Mouse (Mus musculus) cerebellum, adult 11 months (tissue): Measurements from ENCODE around the gene Smc3.

Experiments
- DNase-seq: peaks from one replicate; pipeline ENCODE4 v3.0.0; 2022

Smc3 gene

GRCm38 (mm10) chr19:53599757-53600539 is at the start of gene Smc3:
Gene Smc3 (plus strand): TSS chr19:53600398.
- peak; percentile 99 for DNase-seq

DNA sequence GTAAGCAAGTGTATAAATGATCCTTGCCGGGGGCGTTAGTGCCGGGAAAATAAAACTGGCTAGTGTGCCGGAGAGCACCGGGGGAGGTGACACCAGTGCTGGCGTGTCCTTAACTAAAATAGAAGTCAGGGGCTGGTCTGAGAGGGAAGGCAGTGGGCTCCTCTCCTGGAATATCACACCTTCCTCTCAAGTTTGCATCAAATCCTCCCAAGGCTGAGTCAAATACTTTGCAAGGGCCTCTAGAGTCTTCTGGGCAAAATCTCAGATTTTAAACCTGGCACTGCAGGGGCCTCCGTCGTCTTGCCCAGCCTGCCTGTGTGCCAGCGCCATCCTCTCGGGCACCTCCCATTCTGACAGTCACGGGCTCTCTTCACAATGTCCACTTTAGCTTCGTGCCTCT is 49.2 kb upstream of the Smc3 start:
- no peak for DNase-seq

DNA sequence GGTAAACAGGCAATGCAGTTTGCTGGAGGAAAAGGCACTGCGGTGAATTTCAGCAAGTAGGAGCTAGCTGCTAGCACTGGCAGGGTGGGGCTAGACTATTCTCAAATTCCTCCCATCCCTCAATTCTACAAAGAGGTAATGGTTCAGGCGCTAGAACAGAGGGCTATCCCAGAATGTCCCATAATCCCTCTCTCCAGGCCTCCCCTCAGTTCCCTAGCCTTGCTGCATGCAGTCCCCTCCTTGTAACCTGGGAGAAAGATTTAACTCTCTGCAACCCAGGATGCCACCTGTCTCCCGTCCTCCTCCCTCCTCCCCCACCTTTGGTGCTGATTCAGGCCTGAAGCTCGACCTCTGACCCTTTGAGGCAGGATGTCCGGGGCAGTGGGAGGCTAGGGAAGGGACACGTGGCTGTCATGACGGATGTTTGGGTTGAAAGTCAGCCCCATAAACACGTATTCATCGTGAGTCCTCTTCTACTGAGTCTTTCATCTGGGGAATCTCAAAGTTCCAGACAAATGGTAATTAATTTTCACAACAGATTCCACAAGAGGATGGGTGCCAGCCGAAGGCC is 47.9 kb upstream of the Smc3 start:
- DNase-seq, result no peak

- no peak for DNase-seq
Measured at GRCm38 (mm10) chr19:53552795-53553194, 47.4 kb upstream of the Smc3 start.

- no peak for DNase-seq
Measured at GRCm38 (mm10) chr19:53554402-53554801, 45.8 kb upstream of the Smc3 start.

- no peak for DNase-seq
Measured at GRCm38 (mm10) chr19:53554981-53555616, 45.1 kb upstream of the Smc3 start.

DNA sequence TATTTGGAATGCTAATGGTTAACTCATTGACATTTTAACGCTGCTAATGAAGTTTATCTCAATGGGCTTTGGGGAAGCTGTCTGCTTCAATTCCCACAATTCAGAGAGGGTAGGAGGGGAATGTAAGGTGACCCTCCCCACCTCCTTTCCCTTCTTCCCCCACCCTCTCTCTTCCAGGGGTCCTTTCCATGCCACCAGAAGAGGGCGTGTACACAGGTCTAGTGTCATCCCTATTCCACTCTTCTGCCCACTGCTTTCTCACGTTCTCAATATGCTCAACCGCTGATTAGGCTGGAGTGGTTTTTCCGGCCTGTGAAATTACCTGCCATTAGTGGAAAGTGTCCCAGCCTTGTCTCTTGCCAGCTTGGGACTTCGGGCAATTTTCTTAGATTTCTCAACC is 43.4 kb upstream of the Smc3 start:
- DNase-seq, result no peak

DNA sequence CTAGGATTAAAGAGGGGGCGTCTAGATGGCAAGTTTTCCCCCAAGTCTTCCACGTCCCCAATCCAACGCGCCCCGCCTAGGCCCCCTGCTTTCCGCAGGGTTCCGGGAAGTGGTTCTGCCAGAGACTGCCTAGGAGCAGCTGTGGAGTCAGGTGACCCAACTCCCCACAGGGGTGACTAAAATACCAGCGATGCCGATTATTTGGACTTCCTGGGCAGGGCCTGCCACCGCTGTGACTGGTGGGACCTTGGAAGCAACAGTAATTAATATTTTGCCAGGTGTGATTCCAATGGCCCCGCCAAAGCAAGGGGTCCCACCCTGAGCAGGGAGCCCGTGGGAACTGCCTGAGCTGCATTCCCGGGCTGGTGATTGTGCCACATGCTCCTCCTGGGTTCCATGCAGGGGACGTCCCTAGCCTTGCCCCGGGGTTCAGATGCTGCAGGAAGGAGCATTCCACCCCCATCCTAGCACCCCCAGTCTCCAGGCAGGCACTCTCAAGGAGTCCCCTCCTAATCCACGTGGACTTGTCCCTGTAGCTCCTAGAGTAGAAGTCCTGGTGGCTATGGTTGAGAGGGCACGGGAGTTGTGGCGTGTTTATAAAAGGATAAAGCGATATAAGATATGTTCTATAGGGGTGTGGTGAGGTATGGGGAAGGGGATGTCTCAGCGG is 42.8 kb upstream of the Smc3 start:
- no peak for DNase-seq

DNA sequence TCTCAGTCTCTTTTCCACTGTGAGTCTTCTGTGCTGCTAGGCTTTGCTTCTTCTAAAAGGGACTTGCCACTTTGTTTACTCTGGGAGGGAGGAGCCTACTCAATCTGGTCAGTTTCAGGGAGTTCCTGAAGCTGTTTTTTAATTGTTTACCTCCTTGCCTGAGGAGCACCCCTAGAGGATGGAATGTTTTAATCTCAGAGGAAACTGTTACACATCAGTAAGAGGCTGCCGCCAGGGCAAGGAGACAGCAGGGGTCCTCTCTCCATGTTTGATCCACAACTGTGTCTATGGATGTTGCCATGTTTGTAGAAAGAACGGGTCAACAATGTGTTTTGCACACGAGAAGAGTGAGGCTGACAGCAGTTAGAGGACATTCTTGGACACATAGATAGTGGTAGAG is 39.8 kb upstream of the Smc3 start:
- no peak for DNase-seq

GRCm38 (mm10) chr19:53564174-53564573 is 36.0 kb upstream of the Smc3 start:
- no peak for DNase-seq

GRCm38 (mm10) chr19:53565565-53566277 is 34.5 kb upstream of the Smc3 start:
- no peak for DNase-seq

GRCm38 (mm10) chr19:53567864-53568263 is 32.3 kb upstream of the Smc3 start:
- no peak for DNase-seq

- no peak for DNase-seq
Measured at GRCm38 (mm10) chr19:53568553-53568952, 31.6 kb upstream of the Smc3 start.

- DNase-seq, result no peak
Measured at GRCm38 (mm10) chr19:53571056-53571455, 29.1 kb upstream of the Smc3 start.

DNA sequence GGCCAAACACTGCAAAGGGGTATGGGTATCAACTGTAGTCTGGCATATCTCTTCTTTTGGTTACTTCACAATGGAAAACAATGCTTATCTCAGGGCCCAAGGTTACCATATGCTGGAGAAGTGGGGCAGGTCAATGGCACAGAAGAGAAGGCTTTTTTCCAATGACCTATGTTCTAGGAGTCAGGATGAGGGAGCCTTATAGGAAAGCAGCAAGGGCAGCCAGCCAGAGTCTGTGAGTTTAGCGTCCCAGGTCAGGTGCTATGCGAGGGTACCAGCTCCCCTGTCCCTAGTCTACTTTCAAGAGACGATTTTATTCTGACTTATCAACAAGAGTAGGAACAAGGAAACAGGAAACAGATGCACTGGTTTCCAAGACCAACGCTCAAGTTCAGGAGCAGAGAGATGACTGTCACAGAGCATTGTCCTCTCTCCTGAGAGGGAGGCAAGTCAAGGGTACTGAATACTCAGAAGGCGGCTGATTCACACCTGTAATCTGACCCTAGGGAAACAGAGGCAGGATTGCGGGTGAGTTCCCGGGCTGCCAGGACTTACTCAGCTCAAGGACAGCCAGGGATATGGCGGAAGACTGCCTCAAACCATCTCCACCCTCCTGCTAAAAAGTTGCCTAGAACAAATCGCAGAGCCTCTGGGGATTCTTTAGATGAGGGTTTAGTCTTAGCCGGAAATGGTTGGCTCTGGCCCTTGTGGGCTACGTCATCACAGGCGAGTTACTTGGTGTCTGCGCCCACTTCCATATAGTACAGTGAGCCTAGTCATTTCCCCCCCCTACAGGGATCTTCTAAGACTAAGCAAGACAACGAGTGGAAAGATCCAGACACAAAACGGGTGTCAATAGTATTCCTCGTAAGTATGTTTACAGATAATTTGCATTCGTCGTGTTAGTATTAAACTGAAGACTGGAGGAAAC is 28.4 kb upstream of the Smc3 start:
- no peak for DNase-seq

GRCm38 (mm10) chr19:53572607-53573006 is 27.6 kb upstream of the Smc3 start:
- DNase-seq, result no peak

DNA sequence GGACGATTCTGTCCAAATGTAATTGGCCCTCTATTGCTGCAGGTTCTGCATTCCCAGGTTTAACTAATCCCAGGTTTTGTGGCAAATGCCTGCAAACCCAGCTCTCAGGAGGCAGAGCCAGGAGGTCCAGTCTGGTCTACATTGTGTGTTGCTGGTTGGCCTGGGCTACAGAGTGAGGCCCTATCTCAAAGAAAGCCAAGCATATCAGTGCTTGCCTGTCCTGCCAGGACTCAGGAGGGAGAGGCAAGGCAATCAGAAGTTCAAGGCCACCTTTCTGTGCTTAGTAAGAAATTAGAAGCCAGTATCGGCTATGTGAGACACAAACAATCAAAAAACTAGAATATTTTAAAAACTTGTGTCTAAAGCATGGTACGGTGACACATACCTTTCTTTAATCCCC is 27.0 kb upstream of the Smc3 start:
- no peak for DNase-seq

GRCm38 (mm10) chr19:53574131-53574530 is 26.1 kb upstream of the Smc3 start:
- DNase-seq, result no peak

DNA sequence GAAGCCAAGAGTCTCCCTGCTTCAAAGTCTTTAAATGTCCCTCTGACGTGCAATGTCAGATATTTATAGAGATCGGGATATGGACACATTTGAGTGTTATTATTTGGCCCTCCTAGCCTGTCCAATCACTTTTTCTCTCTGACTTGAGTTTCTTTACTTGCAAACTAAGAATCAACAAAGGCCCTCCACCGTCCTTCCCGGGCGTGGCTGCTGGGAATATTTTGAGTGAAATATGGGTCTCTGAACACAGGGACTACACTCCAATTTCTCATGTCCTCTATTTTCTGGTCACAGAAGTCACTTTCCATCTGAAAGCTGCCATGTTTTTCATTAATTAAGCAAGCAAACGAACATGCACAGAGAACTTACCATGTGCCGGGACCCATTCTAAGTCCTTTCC is 25.7 kb upstream of the Smc3 start:
- DNase-seq, result no peak

- no peak for DNase-seq
Measured at GRCm38 (mm10) chr19:53575296-53576010, 24.7 kb upstream of the Smc3 start.

GRCm38 (mm10) chr19:53576061-53576460 is 24.1 kb upstream of the Smc3 start:
- no peak for DNase-seq
